Mouse (Mus musculus) midbrain, embryonic 12.5 days (tissue): ENCODE measurements around the gene Ctnna2. TPM values are rescaled to one million over a fixed set of nuclear protein-coding genes. Genes with fewer than 3 reads are reported as not detected.

ENCODE experiments used
- ATAC-seq: fragments of 200-750 bp; cut with Nextera tagmentation; 2 replicates; pipeline ENCODE4 v1.8.0; 2017; ENCODE audit warnings: low read depth, moderate TSS enrichment, moderate library complexity; ENCODE audit not compliant: low FRiP score
- H3K27ac ChIP-seq: fragments of 300-500 bp; sonication (generic); replicated peaks from 2 replicates; pipeline ENCODE4 v1.5.1; 2016; ENCODE audit warnings: mild to moderate bottlenecking
- H3K27me3 ChIP-seq: fragments of 300-500 bp; sonication (generic); 2 replicates; pipeline ENCODE4 v1.6.1; 2016; ENCODE audit warnings: mild to moderate bottlenecking
- H3K36me3 ChIP-seq: fragments of 300-500 bp; sonication (generic); 2 replicates; pipeline ENCODE4 v1.6.1; 2016
- H3K4me1 ChIP-seq: fragments of 300-500 bp; sonication (generic); 2 replicates; pipeline ENCODE4 v1.6.1; 2016
- H3K4me2 ChIP-seq: fragments of 300-500 bp; sonication (generic); replicated peaks from 2 replicates; pipeline ENCODE4 v1.6.1; 2016; ENCODE audit warnings: mild to moderate bottlenecking, moderate library complexity
- H3K4me3 ChIP-seq: fragments of 300-500 bp; sonication (generic); 2 replicates; pipeline ENCODE4 v1.5.1; 2016; ENCODE audit warnings: mild to moderate bottlenecking
- H3K9ac ChIP-seq: fragments of 300-500 bp; sonication (generic); replicated peaks from 2 replicates; pipeline ENCODE4 v1.6.1; 2016; ENCODE audit warnings: mild to moderate bottlenecking, moderate library complexity
- H3K9me3 ChIP-seq: fragments of 300-500 bp; sonication (generic); 2 replicates; pipeline ENCODE4 v1.6.1; 2016; ENCODE audit warnings: mild to moderate bottlenecking
- WGBS: fragments of 180-500 bp; shearing (Covaris S2); methylation state at CpG from one replicate; pipeline ENCODE4 v1.1.7; 2016; 5-methylcytosine and 5-hydroxymethylcytosine counted together
- polyA plus RNA-seq: library from polyadenylated mRNA; unstranded; fragments of >200 nt; fragmentation: Nextera tagmentation; extraction: Ambion mirVana; gene quantifications from 2 replicates; pipeline ENCODE4 v1.2.1, GENCODE M21; 2016

The Ctnna2 gene
- polyA plus RNA-seq, 1 experiment from 2014 or later, result 82.0 TPM

DNA sequence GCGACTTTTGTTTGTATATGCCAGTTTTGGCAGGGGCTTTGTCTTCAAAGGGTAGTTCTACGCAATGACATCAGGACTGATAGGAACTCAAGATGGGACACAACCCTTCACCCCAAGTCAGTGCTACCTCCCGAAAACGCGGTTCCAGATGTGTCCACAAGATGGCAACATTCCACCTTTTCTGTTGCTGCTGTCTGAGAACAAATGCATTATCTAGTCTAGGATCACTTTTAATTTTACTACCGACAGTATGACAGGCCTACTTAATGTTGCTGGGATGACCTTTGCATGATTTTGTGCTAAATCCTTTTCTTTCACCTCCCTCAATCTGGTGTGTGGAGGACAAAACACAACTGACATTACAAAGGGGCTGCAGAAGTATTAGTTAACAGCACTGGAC is 329.4 kb downstream of the Ctnna2 start:
- peak; percentile 61 for ATAC-seq

GRCm38 (mm10) chr6:77644591-77644990 is 334.9 kb downstream of the Ctnna2 start:
- 77% methylated on average over 4 of the region's 4 CpGs for WGBS
- H3K9ac ChIP-seq, result no peak overlapping the region
- no peak overlapping the region for H3K4me3 ChIP-seq
- H3K27ac ChIP-seq, result no peak overlapping the region
- no peaks in the 10 kb centered on the region for H3K9me3 ChIP-seq
- no peaks in the 10 kb centered on the region for H3K36me3 ChIP-seq
- H3K4me1 ChIP-seq, result no peaks in the 10 kb centered on the region
- no peak overlapping the region for H3K4me2 ChIP-seq
- no peak for ATAC-seq
- no peaks in the 10 kb centered on the region for H3K27me3 ChIP-seq

More for the DNA sequence above, 329.4 kb downstream of the Ctnna2 start:
- Histone ChIP-seq H3K36me3 (no peaks in the 10 kb centered on the region), H3K27ac (no peak overlapping the region), H3K4me2 (no peak overlapping the region), H3K9me3 (no peaks in the 10 kb centered on the region), H3K27me3 (no peaks in the 10 kb centered on the region), H3K4me3 (no peak overlapping the region), H3K9ac (no peak overlapping the region), H3K4me1 (no peaks in the 10 kb centered on the region)
- WGBS, result 15% methylated on average over 6 of the region's 6 CpGs

DNA sequence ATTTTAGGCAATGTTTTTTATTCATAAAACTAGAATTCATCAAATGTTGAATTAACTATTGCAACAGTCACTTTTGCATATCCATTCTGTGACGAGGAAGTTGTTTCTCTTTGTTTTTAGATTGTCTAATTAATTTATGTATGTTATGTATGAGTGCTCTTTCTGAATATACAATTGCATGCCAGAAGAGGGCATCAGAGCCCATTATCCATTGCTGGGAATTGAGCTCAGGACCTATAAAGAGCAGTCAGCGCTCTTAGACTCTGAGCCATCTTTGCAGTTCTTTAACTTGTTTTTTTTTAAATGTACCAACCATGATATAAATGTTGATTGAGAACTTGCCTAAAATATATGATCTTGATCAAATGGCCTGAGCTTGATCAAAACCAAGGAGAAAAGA is 340.7 kb downstream of the Ctnna2 start:
- no peaks in the 10 kb centered on the region for H3K4me1 ChIP-seq
- 85% methylated on average over 2 of the region's 2 CpGs for WGBS
- no peaks in the 10 kb centered on the region for H3K36me3 ChIP-seq
- no peak overlapping the region for H3K27ac ChIP-seq
- H3K4me3 ChIP-seq, result no peak overlapping the region
- no peaks in the 10 kb centered on the region for H3K27me3 ChIP-seq
- no peak overlapping the region for H3K9ac ChIP-seq
- no peak overlapping the region for H3K4me2 ChIP-seq
- H3K9me3 ChIP-seq, result no peaks in the 10 kb centered on the region
- ATAC-seq, result no peak

DNA sequence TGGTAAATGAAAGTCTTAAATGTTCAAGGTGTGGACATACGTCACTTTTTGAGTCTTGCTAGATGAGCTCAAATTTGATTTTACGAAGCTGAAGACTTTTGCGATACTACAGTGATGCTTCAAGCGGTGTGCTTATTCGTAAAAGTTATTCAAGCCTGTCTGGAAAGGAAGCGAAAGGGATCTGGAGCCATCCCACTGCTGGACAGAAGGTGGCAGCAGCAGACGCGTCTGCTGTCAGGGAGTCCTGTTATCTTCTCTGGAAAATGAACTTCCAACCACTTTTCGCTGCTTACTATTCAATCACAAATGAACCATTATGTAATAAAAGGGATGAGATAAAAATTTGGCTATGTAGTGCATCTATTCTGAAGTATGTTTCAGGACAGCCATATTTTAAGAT is 345.5 kb downstream of the Ctnna2 start:
- Histone ChIP-seq H3K9me3 (no peaks in the 10 kb centered on the region), H3K27me3 (no peaks in the 10 kb centered on the region), H3K36me3 (no peaks in the 10 kb centered on the region), H3K4me3 (no peak overlapping the region), H3K4me2 (no peak overlapping the region), H3K27ac (no peak overlapping the region), H3K4me1 (no peaks in the 10 kb centered on the region), H3K9ac (no peak overlapping the region)
- 33% methylated on average over 9 of the region's 9 CpGs for WGBS
- ATAC-seq, result peak; percentile 66; the same call in 1 of the 2 replicates

DNA sequence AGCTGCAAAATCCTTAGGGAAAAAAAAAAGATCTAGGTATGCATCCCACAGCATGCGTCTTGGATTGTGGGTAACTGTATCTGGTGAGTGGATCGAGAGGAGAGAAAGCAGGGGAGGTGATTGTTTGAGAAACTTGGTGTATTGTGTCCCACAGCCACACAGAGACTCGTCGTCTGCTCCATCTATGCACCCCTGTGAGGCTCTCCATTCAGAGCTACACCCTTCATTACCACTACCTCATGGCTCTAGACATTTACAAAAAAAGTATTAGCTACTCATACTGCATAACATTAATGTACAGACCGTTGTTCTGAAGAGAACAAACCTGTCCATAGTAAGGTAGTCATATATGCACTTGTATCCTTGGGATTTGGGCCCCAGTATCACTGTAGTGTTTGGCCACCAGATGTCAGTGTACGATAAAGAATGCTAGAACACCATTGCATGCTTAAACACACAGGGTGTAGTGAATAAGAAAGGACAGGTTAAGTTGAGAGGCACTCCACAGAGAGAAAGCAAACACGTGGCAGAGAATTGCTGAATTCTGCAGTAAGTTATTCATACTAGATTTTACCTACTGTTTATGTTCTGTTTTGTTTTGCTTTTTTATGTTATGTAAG is 350.8 kb downstream of the Ctnna2 start:
- H3K4me2 ChIP-seq, result no peak overlapping the region
- H3K27ac ChIP-seq, result no peak overlapping the region
- H3K36me3 ChIP-seq, result no peaks in the 10 kb centered on the region
- no peaks in the 10 kb centered on the region for H3K4me1 ChIP-seq
- no peak overlapping the region for H3K9ac ChIP-seq
- H3K4me3 ChIP-seq, result no peak overlapping the region
- peak; percentile 74 for ATAC-seq
- H3K9me3 ChIP-seq, result no peaks in the 10 kb centered on the region
- H3K27me3 ChIP-seq, result no peaks in the 10 kb centered on the region
- WGBS, result 51% methylated on average over 7 of the region's 7 CpGs

GRCm38 (mm10) chr6:77604642-77605392 is 374.7 kb downstream of the Ctnna2 start:
- Histone ChIP-seq H3K27ac (no peak overlapping the region), H3K4me3 (no peak overlapping the region), H3K36me3 (peaks cover 4% of the 10 kb centered on the region; the same call in 1 of the 2 replicates), H3K27me3 (no peaks in the 10 kb centered on the region), H3K4me2 (no peak overlapping the region), H3K4me1 (no peaks in the 10 kb centered on the region), H3K9me3 (no peaks in the 10 kb centered on the region), H3K9ac (no peak overlapping the region)
- 93% methylated on average over 14 of the region's 14 CpGs for WGBS
- ATAC-seq, result no peak

- ATAC-seq, result no peak
- Histone ChIP-seq H3K9me3 (no peaks in the 10 kb centered on the region), H3K27ac (no peak overlapping the region), H3K4me2 (no peak overlapping the region), H3K4me3 (no peak overlapping the region), H3K4me1 (no peaks in the 10 kb centered on the region), H3K9ac (no peak overlapping the region), H3K36me3 (peaks cover 4% of the 10 kb centered on the region; the same call in 1 of the 2 replicates), H3K27me3 (no peaks in the 10 kb centered on the region)
- WGBS, result 65% methylated on average over 1 of the region's 1 CpGs
These were observed 375.6 kb downstream of the Ctnna2 start for GRCm38 (mm10) chr6:77603914-77604313.

GRCm38 (mm10) chr6:77599244-77599643 is 380.3 kb downstream of the Ctnna2 start:
- H3K4me1 ChIP-seq, result no peaks in the 10 kb centered on the region
- H3K9ac ChIP-seq, result no peak overlapping the region
- ATAC-seq, result no peak
- no peak overlapping the region for H3K4me3 ChIP-seq
- no peaks in the 10 kb centered on the region for H3K36me3 ChIP-seq
- H3K27ac ChIP-seq, result no peak overlapping the region
- no peak overlapping the region for H3K4me2 ChIP-seq
- no peaks in the 10 kb centered on the region for H3K9me3 ChIP-seq
- H3K27me3 ChIP-seq, result no peaks in the 10 kb centered on the region
- WGBS, result 70% methylated on average over 2 of the region's 2 CpGs

DNA sequence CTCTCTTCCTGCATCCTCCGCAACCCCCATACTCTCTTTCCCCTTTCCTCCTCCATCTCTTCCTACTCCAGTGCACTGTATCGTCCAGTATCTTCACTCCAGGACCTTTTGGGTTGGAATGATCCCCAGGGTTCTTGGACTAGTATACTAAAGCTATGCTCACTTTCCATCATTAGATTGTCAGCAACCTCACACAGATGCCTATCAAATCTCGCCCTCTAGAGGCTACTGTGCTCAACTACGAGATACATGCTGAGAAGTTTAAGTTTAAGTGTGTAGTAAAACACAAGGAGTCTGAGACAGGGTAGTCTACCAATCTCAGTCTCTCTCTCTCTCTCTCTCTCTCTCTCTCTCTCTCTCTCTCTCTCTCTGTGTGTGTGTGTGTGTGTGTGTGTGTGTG is 396.9 kb downstream of the Ctnna2 start:
- H3K27me3 ChIP-seq, result no peaks in the 10 kb centered on the region
- no peak overlapping the region for H3K27ac ChIP-seq
- no peak overlapping the region for H3K4me3 ChIP-seq
- H3K4me2 ChIP-seq, result no peak overlapping the region
- no peak overlapping the region for H3K9ac ChIP-seq
- H3K9me3 ChIP-seq, result no peaks in the 10 kb centered on the region
- no peaks in the 10 kb centered on the region for H3K4me1 ChIP-seq
- ATAC-seq, result no peak
- H3K36me3 ChIP-seq, result no peaks in the 10 kb centered on the region
- WGBS, result 47% methylated on average over 4 of the region's 4 CpGs

DNA sequence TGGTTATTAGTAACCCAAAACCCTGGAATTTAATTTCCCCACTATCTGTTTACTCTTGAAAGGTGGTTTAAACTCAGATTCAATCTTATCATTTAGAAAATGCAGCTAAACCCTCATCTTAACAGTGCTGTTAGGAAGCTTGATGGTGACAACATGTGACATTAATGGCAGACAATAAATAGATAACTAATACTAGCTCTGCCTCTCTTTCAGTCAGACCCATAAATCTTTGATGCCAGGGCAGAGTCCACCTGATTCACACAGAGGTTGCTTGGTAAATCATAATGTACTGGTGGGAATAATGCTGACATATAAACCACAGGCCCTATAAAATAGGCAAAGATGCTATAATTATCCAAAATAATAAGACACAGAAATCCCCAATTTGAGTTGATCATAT is 398.6 kb downstream of the Ctnna2 start:
- H3K9me3 ChIP-seq, result no peaks in the 10 kb centered on the region
- no peak overlapping the region for H3K4me3 ChIP-seq
- no peak overlapping the region for H3K4me2 ChIP-seq
- H3K9ac ChIP-seq, result no peak overlapping the region
- H3K4me1 ChIP-seq, result no peaks in the 10 kb centered on the region
- H3K27me3 ChIP-seq, result no peaks in the 10 kb centered on the region
- H3K36me3 ChIP-seq, result no peaks in the 10 kb centered on the region
- no peak overlapping the region for H3K27ac ChIP-seq
- ATAC-seq, result no peak

DNA sequence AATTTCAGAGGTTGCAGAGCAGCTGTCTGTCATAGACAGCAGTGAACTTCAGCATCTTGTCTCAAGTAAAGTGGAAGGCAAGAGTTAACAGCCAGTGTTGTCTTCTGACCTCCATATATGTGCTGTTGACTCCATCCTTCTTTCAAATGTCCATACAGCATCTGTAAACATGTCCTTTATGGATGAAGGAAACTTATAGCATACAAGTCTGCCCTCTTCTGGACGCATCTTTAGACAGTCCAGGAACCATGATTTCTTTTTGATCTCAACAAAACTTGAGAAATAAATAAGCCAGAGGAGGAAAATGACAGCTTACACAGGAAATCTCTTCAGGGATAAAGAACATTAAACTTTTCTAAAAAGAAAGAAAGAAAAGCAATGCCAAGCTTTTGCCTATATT is 400.9 kb downstream of the Ctnna2 start:
- ATAC-seq, result no peak
- H3K27ac ChIP-seq, result no peak overlapping the region
- no peak overlapping the region for H3K4me2 ChIP-seq
- H3K4me3 ChIP-seq, result no peak overlapping the region
- H3K36me3 ChIP-seq, result no peaks in the 10 kb centered on the region
- H3K9ac ChIP-seq, result no peak overlapping the region
- H3K4me1 ChIP-seq, result no peaks in the 10 kb centered on the region
- H3K9me3 ChIP-seq, result no peaks in the 10 kb centered on the region
- WGBS, result 62% methylated on average over 1 of the region's 1 CpGs
- no peaks in the 10 kb centered on the region for H3K27me3 ChIP-seq

DNA sequence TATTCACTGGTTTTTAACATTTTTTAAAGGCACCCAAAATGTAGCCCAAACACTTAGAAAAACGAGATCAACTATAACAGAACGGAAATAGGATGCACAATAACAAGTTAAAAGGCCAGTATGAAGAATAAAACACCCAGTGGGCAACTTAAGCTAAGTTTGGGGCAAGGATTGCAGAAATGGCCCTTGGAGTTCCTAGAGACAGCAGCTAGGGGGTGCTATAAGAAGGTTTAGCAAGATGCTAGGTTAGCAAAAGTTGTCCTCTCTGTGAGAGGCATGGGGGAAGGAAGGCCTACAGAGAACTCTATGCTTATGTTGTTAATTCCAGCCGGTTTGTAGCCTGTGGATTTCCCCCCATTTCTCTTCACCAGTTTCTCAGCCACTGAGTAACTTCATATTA is 401.9 kb downstream of the Ctnna2 start:
- H3K27ac ChIP-seq, result no peak overlapping the region
- H3K4me1 ChIP-seq, result no peaks in the 10 kb centered on the region
- no peak for ATAC-seq
- H3K27me3 ChIP-seq, result no peaks in the 10 kb centered on the region
- no peak overlapping the region for H3K9ac ChIP-seq
- no peak overlapping the region for H3K4me2 ChIP-seq
- H3K9me3 ChIP-seq, result no peaks in the 10 kb centered on the region
- no peaks in the 10 kb centered on the region for H3K36me3 ChIP-seq
- 48% methylated on average over 3 of the region's 3 CpGs for WGBS
- no peak overlapping the region for H3K4me3 ChIP-seq
